Mouse (Mus musculus): ENCODE measurements at regions not wholly inside any gene's neighbourhood (a gene's known extent, or its start where the extent isn't known, plus 50 kb on each side); places are given as distances from the start of the nearest gene placed in this dataset.

DNA sequence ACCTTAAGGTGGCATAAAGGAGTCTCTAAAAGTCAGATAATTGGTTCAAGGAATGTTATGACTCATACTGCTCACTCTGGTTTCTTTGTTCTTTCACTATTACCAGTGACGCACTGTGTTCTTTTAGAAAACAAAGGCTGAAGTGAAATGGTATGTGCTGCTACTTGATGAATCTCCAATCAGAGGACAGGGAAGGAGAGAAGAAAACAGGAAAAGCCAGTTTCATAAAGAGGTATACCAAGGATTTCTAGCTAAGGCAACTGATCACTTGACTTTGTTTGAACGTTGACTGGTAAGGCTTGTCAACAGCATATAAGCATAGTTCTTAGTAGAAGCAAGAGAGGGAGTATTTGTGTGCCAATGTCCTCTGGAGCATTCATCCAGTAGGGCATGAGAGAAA, 57.6 kb upstream of the Kcna4 start:
- no peak overlapping the region for H3K4me3 ChIP-seq (replicated peaks; ENCODE audit: low read length)
- 53% methylated on average over 2 of the region's 2 CpGs for WGBS
- no peaks in the 10 kb centered on the region for H3K9me3 ChIP-seq (replicated peaks; ENCODE audit: control insufficient read depth, low read length)
- no peaks in the 10 kb centered on the region for H3K36me3 ChIP-seq (ENCODE audit: control insufficient read depth, insufficient read depth, low read length)
- H3K4me2 ChIP-seq (ENCODE audit: low read depth, low read length) = no peak overlapping the region
- ATAC-seq (ENCODE audit: insufficient read depth, low FRiP score) = peak; percentile 66
- H3K27ac ChIP-seq (ENCODE audit: low read length) = no peak overlapping the region
- no peaks in the 10 kb centered on the region for H3K4me1 ChIP-seq (ENCODE audit: control insufficient read depth, insufficient read depth, low read length)
- H3K9ac ChIP-seq (ENCODE audit: low read length) = no peak overlapping the region
- no peaks in the 10 kb centered on the region for H3K27me3 ChIP-seq (ENCODE audit: control insufficient read depth, insufficient read depth, low read length)
